Mouse (Mus musculus) megakaryocyte progenitor cell, adult 5-6 weeks (primary cell): Measurements from ENCODE around the gene Olfr1121. TPM values are rescaled to one million over a fixed set of nuclear protein-coding genes. Genes with fewer than 3 reads are reported as not detected.
"Not testable (repeated sequence)": the region's sequence is repeated elsewhere in the genome, so short reads cannot be mapped to it uniquely, and the experiment has no call there.

ENCODE experiments used
- ATAC-seq: replicated peaks from 2 replicates; pipeline ENCODE4 v1.8.0; 2016; ENCODE audit warnings: mild to moderate bottlenecking, moderate TSS enrichment, inconsistent platforms; ENCODE audit not compliant: poor library complexity
- total RNA-seq, 2 experiments: library from RNA; stranded (forward) in 1 of 2; stranded (reverse) in 1 of 2; fragments of 157-497, 149-512 nt in 1 of 2; fragments of 200-1000 nt in 1 of 2; gene quantifications; 2 replicates each; pipeline versions ENCODE4 v1.2.3 to v1.2.4; 2015 to 2017

Gene Olfr1121
- total RNA-seq (2015) = not detected in 2 replicates
- not detected in 2 replicates for total RNA-seq (2017)

GRCm38 (mm10) chr2:87369595-87369994 lies at the start of gene Olfr1121:
Gene Olfr1121 (plus strand): TSS chr2:87369895.
- no peak for ATAC-seq

GRCm38 (mm10) chr2:87354515-87354914 lies 15.2 kb upstream of the Olfr1121 start, which contains the start of gene Olfr1120:
Gene Olfr1120 (plus strand): TSS chr2:87354815.
- no peak for ATAC-seq

- not testable (repeated sequence) for ATAC-seq
Measured at GRCm38 (mm10) chr2:87360121-87360520, 9.6 kb upstream of the Olfr1121 start.

GRCm38 (mm10) chr2:87371726-87372125 lies 2.0 kb downstream of the Olfr1121 start:
- no peak for ATAC-seq

- ATAC-seq = no peak
Measured at GRCm38 (mm10) chr2:87383935-87384334, 14.2 kb downstream of the Olfr1121 start.

DNA sequence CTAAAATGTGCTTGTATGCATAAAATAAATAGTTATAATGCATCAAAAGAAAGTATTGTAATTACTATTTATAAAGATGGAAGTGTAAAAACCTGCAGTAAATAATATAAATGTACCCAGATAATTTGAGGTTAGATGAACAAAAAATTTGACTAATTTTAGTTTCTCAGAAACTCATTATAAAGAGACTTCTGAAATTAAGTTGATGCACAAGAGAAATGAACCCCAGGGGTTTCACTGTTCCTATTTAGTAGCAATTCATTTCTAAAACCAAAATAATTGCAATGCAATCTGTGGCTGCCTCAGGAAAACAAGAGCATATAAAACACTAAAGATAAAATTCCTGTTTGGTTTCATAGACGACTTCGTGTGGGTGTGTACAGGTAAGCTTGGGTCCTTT lies 15.9 kb downstream of the Olfr1121 start, which contains the start of gene Olfr1122:
Gene Olfr1122, plus strand, starts transcription at position 301 of the 400 bp plus-strand sequence.
- no peak for ATAC-seq

GRCm38 (mm10) chr2:87393605-87394004 lies 23.9 kb downstream of the Olfr1121 start:
- not testable (repeated sequence) for ATAC-seq

GRCm38 (mm10) chr2:87394686-87395085 lies 25.0 kb downstream of the Olfr1121 start:
- not testable (repeated sequence) for ATAC-seq

DNA sequence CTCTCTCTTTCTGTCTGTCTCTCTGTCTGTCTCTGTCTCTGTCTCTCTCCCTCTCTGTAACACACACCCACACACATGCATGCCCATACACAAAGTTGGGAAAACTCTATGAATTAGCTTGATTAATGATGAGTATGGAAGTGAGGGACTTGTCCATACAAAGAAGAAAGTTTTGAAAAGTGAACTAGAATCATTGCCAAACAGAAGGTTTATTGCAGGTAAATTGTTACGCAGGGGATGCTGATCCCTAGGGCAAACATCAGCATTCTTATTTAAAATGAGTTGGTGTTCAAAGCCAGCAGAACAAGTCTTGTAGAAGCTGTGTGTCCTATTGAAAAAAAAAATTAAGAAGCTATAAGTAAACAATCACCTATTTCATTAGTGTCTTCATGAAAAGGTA lies 46.6 kb downstream of the Olfr1121 start, which contains the start of gene Olfr1123:
Gene Olfr1123, plus strand, starts transcription at position 301 of the 400 bp plus-strand sequence.
- no peak for ATAC-seq

Other genes with a start within 250 kb of the Olfr1121 start
- not detected in 2 replicates for gene Olfr1110, start 229.6 kb upstream of the Olfr1121 start, total RNA-seq (2015)
- gene Olfr1110, start 229.6 kb upstream of the Olfr1121 start, total RNA-seq (2017) = not detected in 2 replicates
- not detected in 2 replicates for gene Olfr1111, start 217.3 kb upstream of the Olfr1121 start, total RNA-seq (2015)
- gene Olfr1111, start 217.3 kb upstream of the Olfr1121 start, total RNA-seq (2017) = not detected in 2 replicates
- gene Olfr1112, start 182.1 kb upstream of the Olfr1121 start, total RNA-seq (2015) = not detected in 2 replicates
- not detected in 2 replicates for gene Olfr1112, start 182.1 kb upstream of the Olfr1121 start, total RNA-seq (2017)
- gene Olfr1113, start 160.9 kb upstream of the Olfr1121 start, total RNA-seq (2015) = not detected in 2 replicates
- gene Olfr1113, start 160.9 kb upstream of the Olfr1121 start, total RNA-seq (2017) = not detected in 2 replicates
- gene Olfr1115, start 121.9 kb upstream of the Olfr1121 start, total RNA-seq (2015) = not detected in 2 replicates
- not detected in 2 replicates for gene Olfr1115, start 121.9 kb upstream of the Olfr1121 start, total RNA-seq (2017)
- gene Olfr1116, start 102.4 kb upstream of the Olfr1121 start, total RNA-seq (2015) = not detected in 2 replicates
- not detected in 2 replicates for gene Olfr1116, start 102.4 kb upstream of the Olfr1121 start, total RNA-seq (2017)
- not detected in 2 replicates for gene Olfr1118, start 62.3 kb upstream of the Olfr1121 start, total RNA-seq (2015)
- gene Olfr1118, start 62.3 kb upstream of the Olfr1121 start, total RNA-seq (2017) = not detected in 2 replicates
- gene Olfr1120, start 15.1 kb upstream of the Olfr1121 start, total RNA-seq (2015) = not detected in 2 replicates
- not detected in 2 replicates for gene Olfr1120, start 15.1 kb upstream of the Olfr1121 start, total RNA-seq (2017)
- gene Olfr1122, start 16.0 kb downstream of the Olfr1121 start, total RNA-seq (2015) = not detected in 2 replicates
- not detected in 2 replicates for gene Olfr1122, start 16.0 kb downstream of the Olfr1121 start, total RNA-seq (2017)
- gene Olfr1123, start 46.7 kb downstream of the Olfr1121 start, total RNA-seq (2015) = not detected in 2 replicates
- not detected in 2 replicates for gene Olfr1123, start 46.7 kb downstream of the Olfr1121 start, total RNA-seq (2017)
- not detected in 2 replicates for gene Olfr1124, start 60.4 kb downstream of the Olfr1121 start, total RNA-seq (2015)
- not detected in 2 replicates for gene Olfr1124, start 60.4 kb downstream of the Olfr1121 start, total RNA-seq (2017)
- not detected in 2 replicates for gene Olfr1126, start 84.1 kb downstream of the Olfr1121 start, total RNA-seq (2015)
- not detected in 2 replicates for gene Olfr1126, start 84.1 kb downstream of the Olfr1121 start, total RNA-seq (2017)
- not detected in 2 replicates for gene Pramel7, start 127.2 kb downstream of the Olfr1121 start, total RNA-seq (2015)
- not detected in 2 replicates for gene Pramel7, start 127.2 kb downstream of the Olfr1121 start, total RNA-seq (2017)
- gene Pramel6, start 136.7 kb downstream of the Olfr1121 start, total RNA-seq (2015) = not detected in 2 replicates
- not detected in 2 replicates for gene Pramel6, start 136.7 kb downstream of the Olfr1121 start, total RNA-seq (2017)
- gene Olfr153, start 161.9 kb downstream of the Olfr1121 start, total RNA-seq (2015) = not detected in 2 replicates
- not detected in 2 replicates for gene Olfr153, start 161.9 kb downstream of the Olfr1121 start, total RNA-seq (2017)
- not detected in 2 replicates for gene Olfr1128, start 175.6 kb downstream of the Olfr1121 start, total RNA-seq (2015)
- not detected in 2 replicates for gene Olfr1128, start 175.6 kb downstream of the Olfr1121 start, total RNA-seq (2017)
- not detected in 2 replicates for gene Olfr1129, start 204.0 kb downstream of the Olfr1121 start, total RNA-seq (2015)
- not detected in 2 replicates for gene Olfr1129, start 204.0 kb downstream of the Olfr1121 start, total RNA-seq (2017)
- not detected in 2 replicates for gene Olfr1130, start 236.3 kb downstream of the Olfr1121 start, total RNA-seq (2015)
- gene Olfr1130, start 236.3 kb downstream of the Olfr1121 start, total RNA-seq (2017) = not detected in 2 replicates